Mouse (Mus musculus) left cerebral cortex, adult 18-20 months (tissue): Measurements from ENCODE around the gene Elmo1. TPM values are rescaled to one million over a fixed set of nuclear protein-coding genes. Genes with fewer than 3 reads are reported as not detected.

Source experiments
- DNase-seq, 2 experiments: peaks; one replicate each; pipeline ENCODE4 v3.0.0; 2021 to 2022; ENCODE audit warnings: low spot score in 2 of 2, mixed read lengths in 1 of 2
- long read RNA-seq, 2 experiments: library from polyadenylated mRNA; stranded (forward); transcript quantifications; one replicate each; pipeline ENCODE4 v2.0.0; 2021
- total RNA-seq, 2 experiments: library from RNA; stranded (reverse); gene quantifications; 2 replicates each; pipeline ENCODE4 v1.2.3; 2021

Elmo1 gene
- total RNA-seq, result 10 to 100 TPM; 64.7 to 66.4 TPM
- long read RNA-seq, experiment 1, full-length matches to known transcripts, result 9 of 195 reads
- long read RNA-seq, experiment 1, partial matches to known transcripts, result 1 of 195 reads
- long read RNA-seq, experiment 1, other reads (novel, unspliced or antisense), result 185 of 195 reads
- long read RNA-seq, experiment 2, full-length matches to known transcripts, result 10 of 150 reads
- long read RNA-seq, experiment 2, partial matches to known transcripts, result 13 of 150 reads
- long read RNA-seq, experiment 2, other reads (novel, unspliced or antisense), result 127 of 150 reads

DNA sequence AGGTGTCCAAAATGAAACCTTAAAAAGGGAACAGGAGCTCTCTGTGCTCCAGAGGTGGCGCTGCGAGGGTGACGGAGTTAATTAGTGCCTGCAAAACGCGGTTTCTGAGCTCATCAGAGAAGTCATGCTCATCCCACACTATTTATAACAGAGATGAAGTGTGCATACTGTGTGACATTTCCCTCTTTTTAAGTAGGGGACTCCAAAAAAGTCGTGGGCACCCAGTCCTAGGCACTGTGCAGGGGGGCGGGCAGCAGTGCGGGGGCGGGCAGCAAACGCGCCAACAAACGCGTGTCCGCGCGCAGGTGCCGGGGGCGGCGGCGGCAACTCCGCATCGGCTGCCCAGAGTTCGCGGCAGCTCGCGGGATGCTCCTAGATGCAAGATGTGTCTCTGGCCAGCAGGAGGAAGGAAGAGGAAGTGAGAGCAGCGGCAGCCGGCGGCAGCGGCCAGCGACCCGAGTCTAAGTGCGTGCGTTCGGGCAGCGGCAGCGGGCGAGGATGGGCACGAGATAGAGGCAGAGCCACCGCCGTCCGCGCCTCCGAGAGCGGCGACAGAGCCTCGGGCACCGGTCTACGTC lies at the start of gene Elmo1:
Gene Elmo1 (plus strand): TSS at position 464 of the 578 bp plus-strand sequence.
- DNase-seq, result peak; percentile 51 to 71

DNA sequence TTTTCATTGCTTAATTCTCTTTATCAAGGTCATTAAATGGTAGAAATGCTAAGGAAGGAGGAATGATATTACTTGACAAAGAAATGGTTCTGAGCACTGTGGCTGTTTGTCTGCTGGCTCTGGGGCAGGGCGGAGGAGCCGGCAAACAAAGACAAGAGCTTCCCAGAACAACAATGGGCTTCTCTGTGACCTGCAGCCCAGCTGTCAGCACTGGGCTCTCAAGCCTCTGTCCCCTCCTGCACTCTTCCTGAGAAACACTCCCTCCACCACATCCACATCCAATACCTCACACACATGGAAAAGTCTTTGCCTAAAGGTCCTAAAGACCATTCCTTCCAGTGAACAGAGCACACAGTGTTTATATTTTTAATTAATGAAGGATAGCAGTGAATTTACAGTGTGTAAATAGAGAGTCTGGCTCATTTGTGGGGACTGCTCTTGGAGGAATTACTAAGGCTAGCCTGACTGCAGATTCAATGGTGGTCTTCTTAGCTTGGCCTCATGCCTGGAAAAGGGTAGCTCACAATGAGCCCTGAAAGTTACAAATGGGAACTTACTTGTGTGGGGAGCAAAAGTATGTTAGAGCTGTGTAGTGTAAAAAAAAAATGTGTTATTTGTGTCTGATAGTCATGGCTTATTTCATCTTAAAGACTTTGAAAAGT lies 49.1 kb upstream of the Elmo1 start:
- DNase-seq, result no peak

DNA sequence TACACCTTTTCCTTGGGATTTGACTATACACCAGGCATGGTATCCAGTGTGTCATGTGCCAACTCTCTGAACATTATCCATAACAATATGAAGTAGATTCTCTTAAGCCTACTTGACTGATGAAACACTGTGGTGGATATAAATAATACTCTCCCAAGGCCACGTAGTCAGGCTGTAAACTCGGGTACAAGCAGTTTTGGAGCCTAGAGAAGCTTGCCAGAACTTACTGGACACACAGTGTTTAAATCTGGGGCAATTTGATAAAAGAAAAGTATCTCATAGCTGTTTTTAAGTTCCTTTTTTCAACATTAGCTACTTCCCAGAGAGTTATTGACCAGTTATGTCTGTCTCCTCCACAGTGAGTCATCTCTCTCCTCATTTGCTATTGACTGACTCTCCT lies 47.5 kb upstream of the Elmo1 start:
- DNase-seq, result no peak

DNA sequence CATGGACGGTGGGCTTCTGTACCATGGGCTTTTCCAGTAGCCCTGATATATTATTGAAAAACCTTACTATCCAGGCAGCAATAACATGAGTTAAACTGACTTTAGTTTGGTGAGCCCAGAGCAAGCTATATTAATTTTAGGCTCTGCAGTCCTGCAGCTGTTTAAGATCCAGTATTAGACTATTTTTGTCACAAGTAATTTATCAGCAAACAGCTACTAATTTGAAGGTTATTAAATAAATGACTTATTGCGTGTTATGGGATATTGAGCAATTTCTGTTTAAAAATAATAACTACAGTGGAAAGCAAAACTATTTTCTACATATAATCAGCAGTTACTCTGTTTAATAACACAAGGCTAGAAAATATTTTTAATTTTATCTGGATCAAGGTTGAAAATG lies 45.0 kb upstream of the Elmo1 start:
- DNase-seq, result no peak

DNA sequence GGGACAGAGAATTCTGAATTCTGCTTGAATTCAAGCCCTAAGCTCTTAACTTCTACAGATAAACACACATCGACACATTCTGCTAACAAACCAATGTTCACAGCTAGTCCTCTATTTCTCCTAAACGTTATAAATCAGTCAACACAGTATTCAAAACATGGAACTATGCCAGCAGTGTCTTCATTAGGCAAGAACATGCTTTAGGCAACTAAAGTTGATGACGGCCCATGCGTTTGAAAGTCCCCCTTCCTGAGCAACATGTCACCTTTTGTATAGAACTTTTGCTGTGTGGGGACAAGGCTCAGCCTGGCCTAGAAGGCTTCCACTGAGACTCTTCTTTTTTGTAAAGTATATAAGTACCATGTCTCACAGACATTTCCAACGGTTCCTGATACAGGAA lies 44.6 kb upstream of the Elmo1 start:
- no peak for DNase-seq

DNA sequence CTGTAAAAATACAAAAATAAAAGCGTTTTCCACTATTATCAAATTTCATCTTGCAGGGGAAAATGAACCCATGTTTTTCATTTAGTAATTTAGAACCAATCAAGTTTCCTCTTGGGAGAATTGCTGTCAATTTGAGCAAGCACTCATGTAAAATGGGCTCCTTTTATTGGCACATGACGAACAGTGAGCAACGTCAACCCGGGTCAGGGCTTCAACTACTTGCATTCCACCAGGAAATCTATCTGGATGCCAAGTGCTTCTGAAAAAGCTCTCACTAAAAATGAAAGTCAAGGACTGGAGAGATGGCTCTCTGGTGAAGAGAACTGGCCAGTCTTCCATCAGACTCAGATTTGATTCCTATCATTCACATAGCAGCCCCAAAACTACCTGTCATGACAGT lies 44.0 kb upstream of the Elmo1 start:
- no peak for DNase-seq

DNA sequence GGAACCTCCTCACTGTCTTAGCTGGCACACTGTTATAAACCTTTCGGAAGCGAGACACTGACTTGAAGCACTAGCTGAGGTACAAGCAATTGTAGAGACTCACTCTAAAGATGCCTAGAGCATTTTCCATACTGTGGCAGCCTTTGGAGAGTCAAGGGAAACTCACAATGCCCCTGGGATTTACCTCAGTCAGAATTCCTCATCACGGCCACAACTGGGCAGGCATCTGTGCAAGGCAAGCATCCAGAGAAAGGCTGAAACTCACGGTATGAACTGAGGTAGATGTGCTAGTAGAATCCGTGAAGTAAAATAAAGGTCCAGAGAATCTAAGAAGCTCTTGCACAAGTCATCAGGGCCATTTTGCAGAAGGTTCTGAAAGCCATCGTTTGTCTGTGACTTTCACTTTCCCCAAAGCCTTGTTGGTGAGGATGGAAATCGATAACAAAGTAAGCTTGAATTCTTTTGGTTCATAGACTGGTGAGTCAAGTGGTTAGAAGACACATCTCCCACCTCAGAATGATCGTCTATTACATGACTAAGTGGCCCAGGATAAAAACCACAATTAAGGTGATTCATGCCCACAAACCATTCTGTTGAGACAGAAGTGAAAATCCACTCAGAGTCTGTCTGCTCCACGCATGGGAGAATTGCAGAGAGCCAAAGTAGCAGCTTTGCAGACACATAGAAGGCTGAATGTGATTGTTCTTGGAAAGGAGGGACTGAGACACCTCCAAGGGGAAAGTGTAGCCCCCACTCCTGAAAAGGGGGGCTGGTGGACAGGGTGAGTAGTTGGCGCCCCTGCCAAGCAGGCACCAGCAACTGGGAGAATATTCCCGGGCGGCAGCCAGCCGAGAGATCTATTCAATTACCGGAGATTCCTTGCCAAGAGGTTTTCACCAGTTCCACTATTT lies 42.2 kb upstream of the Elmo1 start:
- DNase-seq, result no peak

DNA sequence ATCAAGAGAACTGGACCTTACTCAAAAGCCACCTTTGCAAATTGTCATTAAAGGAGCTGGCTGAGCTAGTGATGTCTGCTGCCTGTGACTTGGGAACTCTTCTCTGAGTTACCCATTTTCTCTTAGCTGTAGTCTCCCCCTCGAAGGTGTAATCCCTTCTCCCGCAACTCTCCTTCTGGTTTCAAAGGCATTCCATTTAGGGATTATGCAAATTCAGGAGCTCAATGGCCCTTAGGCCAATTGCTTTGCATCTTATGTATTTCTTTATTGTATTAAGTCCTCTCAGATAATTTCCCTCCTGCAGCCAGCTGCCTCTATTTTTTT lies 41.6 kb upstream of the Elmo1 start:
- DNase-seq, result no peak

DNA sequence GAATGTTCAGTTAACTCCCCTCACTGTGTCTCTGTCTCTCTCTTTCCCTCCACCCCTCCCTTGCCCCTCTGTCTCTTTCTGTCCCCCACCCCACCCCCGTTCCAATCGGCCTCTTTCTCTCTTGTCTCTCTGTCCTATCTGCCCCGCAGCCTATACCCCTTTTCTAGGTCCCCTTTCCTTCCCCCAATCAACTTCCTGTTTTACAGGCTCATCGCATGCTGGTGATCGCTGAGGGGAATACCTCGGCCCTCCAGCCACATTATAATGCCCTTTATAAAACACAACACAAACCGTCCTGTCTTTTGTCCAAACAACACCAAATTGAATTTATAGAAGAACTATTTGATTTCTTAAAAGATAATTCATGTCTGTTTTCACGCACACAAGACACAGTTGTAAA lies 40.7 kb upstream of the Elmo1 start:
- no peak for DNase-seq

DNA sequence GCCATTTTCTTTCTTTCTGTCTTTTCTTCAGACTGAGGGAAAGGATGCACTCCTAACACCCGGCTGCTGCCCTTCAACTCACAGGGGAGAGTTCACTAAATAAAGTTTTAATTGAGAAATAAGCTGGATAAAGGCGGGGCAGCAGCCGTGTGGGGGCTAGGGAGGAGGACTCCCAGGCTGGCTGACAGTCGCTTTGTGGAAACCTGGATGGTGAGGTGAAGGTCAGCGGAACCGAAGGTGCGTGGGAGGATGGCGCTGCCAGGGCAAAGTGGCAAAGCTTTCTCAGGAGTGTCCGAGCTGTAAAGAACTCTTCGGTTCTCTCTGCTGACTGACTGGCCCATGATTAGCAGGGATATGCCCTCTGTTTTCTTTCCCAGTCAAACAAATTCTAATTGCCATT lies 40.2 kb upstream of the Elmo1 start:
- DNase-seq, result no peak

DNA sequence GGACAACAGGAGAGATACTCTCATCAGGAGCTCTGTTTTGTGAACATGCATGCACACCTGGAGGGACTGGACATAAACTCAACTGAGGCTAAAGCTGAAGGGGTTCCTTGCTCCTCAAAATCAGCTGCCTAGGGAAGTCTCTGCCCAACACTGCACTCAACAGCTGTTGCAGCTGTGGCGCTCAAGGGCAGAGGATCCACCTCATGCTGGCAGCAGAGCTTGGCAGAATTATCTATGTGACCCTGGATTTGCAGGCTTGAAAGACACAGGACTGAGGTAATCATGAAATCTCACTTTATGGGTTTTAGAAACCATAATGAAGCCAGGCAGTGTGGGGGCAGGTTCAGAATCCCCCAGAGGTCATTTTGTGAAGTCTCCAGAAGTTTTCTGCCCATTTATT lies 32.5 kb upstream of the Elmo1 start:
- DNase-seq, result no peak

DNA sequence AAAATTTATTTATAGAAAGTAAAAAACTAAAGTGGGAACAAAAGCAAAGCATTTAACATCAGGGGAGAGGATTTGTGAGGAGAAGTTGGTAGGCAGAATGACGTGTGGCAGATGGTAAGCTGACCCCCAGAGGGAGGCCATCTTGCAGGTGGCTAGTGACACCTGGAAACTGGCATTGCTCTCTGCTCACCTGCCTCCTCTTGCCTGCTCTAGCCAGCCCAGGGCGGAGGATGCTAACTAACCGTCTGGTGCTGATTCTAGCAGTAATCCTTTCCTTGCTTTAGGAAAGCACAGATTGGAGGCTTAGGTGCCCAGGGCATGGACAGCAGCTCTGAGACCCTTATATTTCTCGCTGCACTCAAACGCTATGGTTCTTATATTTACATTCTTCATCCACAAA lies 29.4 kb upstream of the Elmo1 start:
- no peak for DNase-seq

DNA sequence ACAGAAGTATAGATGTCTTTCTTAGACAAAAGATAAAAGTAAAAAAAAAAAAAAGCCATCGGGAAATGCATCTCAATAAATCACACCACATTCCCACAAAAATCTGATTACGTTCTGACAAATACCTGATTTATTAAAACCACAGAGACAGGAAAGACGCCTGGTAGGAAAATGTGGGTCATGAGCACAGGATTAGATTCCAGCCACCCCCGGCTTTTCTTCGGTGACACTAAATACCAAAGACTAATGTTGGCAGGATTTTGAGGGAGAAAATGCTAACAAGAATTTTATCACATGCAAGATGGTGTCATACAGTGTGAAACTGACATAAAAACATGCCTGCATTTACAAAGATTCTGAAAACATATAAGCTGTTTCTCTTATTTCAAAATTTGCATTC lies 27.1 kb upstream of the Elmo1 start:
- no peak for DNase-seq

DNA sequence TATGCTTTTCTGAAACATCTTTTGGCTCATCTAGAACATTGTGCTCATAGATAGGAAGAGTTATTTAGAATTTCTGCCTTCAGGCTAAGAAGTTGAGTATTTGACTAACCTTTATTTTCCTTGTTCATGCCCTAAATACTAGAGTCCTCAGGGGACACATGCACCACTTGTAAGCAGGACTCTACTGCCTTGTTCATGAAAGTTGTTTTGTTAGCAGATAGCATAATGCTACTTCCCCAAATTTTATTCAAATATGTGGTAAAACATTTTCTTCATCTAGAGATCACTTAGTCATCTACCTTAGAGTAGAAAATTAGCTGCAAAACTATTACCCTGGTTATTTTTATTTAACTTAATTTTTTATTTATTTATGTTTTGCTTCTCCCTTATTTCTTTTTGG lies 18.4 kb upstream of the Elmo1 start:
- no peak for DNase-seq

DNA sequence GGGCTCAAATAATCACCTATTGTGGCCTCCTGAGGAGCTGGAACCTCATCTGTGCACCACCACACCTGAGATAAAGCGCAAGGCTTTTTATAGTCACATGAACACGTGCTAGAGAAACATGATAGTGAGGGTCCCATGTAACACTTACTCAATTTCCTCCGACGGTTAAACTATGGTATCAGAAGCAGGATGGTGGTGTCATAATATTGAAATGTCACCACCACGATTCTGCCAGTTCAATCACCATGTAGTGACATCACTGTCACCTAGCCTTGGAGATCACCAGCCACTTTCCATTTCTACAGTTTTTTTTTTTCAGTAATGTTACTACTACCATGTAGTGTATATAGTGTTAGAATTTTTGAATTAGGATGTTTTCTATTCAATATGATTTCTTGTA lies 17.4 kb upstream of the Elmo1 start:
- no peak for DNase-seq

DNA sequence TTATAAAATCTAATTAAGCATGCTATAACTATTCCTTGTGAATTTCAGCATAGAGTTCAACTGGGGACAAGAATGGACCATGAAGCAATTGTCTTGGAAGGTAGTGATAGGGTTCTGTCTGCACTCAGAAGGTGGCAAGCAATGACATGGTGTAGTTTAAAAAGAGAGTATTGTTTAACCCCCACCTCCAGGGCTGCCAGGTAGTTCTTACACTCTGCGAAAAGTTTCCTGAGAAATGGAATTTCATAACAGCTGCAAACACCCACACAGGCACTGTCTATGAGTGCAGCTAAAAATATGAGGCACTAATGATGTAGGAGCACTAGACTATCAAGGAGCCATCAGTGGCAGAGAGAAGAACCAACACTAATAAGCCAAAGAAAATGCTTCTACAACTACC lies 13.9 kb upstream of the Elmo1 start:
- DNase-seq, result no peak

DNA sequence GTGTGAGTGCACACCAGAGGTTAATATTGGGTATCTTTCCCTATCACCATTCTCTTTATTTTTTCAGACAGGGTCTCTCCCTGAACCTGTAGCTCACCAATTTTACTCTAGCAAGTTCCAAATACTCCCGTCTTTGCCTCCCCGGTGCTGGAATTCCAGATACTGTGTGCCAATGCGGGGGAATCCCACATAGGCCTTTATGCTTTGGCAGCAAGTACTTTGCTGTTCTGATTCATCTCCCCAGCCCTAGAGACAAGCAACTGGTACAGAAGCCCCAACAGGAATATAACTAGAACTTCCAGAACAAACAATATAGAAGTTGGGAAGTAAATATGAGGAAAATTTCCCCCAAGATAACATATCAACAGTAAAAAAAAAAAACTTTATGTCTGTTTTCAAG lies 13.2 kb upstream of the Elmo1 start:
- DNase-seq, result no peak

DNA sequence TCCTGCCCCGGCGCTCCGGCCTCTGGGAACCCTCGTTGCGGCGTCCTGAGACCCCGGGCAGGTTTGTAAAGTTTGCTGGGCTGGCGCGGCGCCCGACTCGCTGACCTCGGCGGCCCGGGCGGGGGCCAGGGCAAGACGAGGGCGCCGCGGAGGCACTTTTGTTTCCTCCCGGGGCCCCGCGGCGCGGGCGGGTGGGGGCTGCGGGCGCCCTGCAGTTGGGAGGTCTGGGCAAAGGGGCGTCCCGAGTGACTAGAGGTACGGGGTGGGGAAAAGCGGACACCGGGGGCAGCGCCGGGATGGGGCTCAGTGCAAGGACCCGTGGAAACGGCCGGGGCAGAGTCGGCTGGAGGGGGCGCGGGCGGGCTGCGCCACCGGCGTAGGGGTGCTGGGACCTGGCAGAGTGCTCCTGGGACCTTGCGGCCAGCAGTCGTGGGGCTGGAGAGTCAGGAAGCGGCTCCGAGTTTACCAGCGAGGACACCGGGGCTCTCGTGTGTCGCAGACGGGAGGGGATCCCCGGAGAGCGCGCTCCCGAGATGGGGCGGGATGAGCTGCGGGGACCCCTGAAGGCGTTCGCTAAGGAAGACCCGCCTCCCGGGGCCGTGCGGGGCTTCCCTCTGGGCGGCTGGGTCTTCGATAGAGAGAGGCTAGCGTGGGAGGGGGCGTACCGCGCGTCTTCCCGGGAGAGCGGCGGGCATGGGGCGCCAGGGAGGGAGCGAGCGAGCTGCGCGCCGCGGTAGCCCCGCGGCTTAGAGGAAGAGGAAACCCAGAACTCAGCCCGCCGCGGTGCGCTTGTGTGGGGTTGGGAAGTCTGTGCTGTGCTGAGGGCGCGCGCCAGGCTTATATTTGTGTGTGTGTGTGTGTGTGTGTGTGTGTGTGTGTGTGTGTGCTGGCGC lies 561 bp downstream of the Elmo1 start:
- peak; percentile 36 to 40 for DNase-seq

DNA sequence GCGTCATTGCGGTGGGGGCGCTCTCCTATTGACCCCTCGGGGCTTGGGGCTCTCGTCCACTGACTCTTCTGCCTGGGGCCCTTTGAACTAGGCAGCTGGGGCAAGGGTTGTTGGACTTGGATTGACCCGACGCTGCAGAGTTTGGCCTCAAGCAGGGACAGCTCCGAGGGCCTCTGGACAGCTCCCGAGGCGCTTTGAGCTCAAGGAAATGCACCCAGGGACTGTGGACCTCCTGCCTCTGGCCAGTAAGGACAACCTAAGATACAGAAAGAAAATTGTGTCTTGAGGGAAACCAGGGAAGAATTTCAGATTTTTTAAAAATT lies 1.2 kb downstream of the Elmo1 start:
- no peak for DNase-seq

DNA sequence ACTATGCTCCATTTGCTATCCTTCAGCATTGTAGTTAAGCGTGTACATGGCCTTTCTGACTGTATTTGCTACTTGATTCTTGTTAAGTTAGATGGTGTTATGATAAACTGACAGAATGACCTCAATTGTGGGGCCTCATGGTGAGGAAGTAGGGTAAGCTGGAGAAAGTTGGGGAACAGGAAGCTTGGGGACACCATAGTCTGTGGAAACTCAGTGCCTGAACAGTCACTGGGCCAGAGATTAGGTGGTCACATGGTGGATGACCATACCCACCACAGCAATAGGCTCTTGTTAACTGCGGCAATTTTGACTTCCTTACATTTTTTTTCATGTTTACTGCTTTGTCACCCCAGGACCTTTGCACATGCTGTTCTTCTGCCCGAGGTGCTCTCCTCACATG lies 1.9 kb downstream of the Elmo1 start:
- no peak for DNase-seq
